Mouse (Mus musculus): ENCODE data around the gene Mecom. TPM values are rescaled to one million over a fixed set of nuclear protein-coding genes. Genes with fewer than 3 reads are reported as not detected.
A peak's percentile ranks its signal among the peaks of the same experiment; 100 is the strongest.

The Mecom gene
- polyA plus RNA-seq, 1 experiment from 2014 or later = 6.9 TPM

GRCm38 (mm10) chr3:30505741-30506251 is 42.0 kb downstream of the Mecom start:
- Histone ChIP-seq H3K9me3 (no peaks in the 10 kb centered on the region), H3K4me3 (no peak overlapping the region), H3K27me3 (peaks cover 44% of the 10 kb centered on the region), H3K9ac (no peak overlapping the region), H3K4me1 (replicated peaks) (peaks cover 29% of the 10 kb centered on the region), H3K36me3 (no peaks in the 10 kb centered on the region), H3K27ac (replicated peaks) (no peak overlapping the region), H3K4me2 (peak overlapping the region; percentile 19; the same call in 1 of the 2 replicates)
- WGBS = 15% methylated on average over 16 of the region's 16 CpGs
- ATAC-seq (ENCODE audit: low FRiP score, low read depth) = no peak

- no peak overlapping the region for H3K9ac ChIP-seq
- peaks cover 24% of the 10 kb centered on the region for H3K4me1 ChIP-seq (replicated peaks)
- ATAC-seq (ENCODE audit: low FRiP score, low read depth) = no peak
- WGBS = 50% methylated on average over 7 of the region's 7 CpGs
- no peak overlapping the region for H3K4me3 ChIP-seq
- no peak overlapping the region for H3K27ac ChIP-seq (replicated peaks)
- H3K36me3 ChIP-seq = no peaks in the 10 kb centered on the region
- no peaks in the 10 kb centered on the region for H3K9me3 ChIP-seq
- peaks cover 33% of the 10 kb centered on the region for H3K27me3 ChIP-seq
- no peak overlapping the region for H3K4me2 ChIP-seq
These were observed 43.2 kb downstream of the Mecom start for GRCm38 (mm10) chr3:30504561-30504960.

GRCm38 (mm10) chr3:30503821-30504220 is 44.0 kb downstream of the Mecom start:
- Histone ChIP-seq H3K27ac (replicated peaks) (no peak overlapping the region), H3K4me3 (no peak overlapping the region), H3K36me3 (no peaks in the 10 kb centered on the region), H3K4me2 (no peak overlapping the region), H3K9me3 (no peaks in the 10 kb centered on the region), H3K27me3 (peaks cover 27% of the 10 kb centered on the region), H3K9ac (no peak overlapping the region), H3K4me1 (replicated peaks) (peaks cover 18% of the 10 kb centered on the region)
- no peak for ATAC-seq (ENCODE audit: low FRiP score, low read depth)

- Histone ChIP-seq H3K9me3 (no peaks in the 10 kb centered on the region), H3K36me3 (no peaks in the 10 kb centered on the region), H3K27ac (replicated peaks) (no peak overlapping the region), H3K9ac (no peak overlapping the region), H3K4me3 (no peak overlapping the region), H3K4me1 (replicated peaks) (no peaks in the 10 kb centered on the region), H3K27me3 (no peaks in the 10 kb centered on the region), H3K4me2 (no peak overlapping the region)
- WGBS = 29% methylated on average over 9 of the region's 9 CpGs
- ATAC-seq (ENCODE audit: low FRiP score, low read depth) = no peak
These were observed 49.5 kb downstream of the Mecom start for GRCm38 (mm10) chr3:30498202-30498828.

- no peak overlapping the region for H3K4me2 ChIP-seq
- WGBS = 70% methylated on average over 2 of the region's 2 CpGs
- ATAC-seq (ENCODE audit: low FRiP score, low read depth) = no peak
- H3K9ac ChIP-seq = no peak overlapping the region
- H3K36me3 ChIP-seq = no peaks in the 10 kb centered on the region
- no peak overlapping the region for H3K27ac ChIP-seq (replicated peaks)
- H3K4me1 ChIP-seq (replicated peaks) = no peaks in the 10 kb centered on the region
- no peaks in the 10 kb centered on the region for H3K27me3 ChIP-seq
- no peaks in the 10 kb centered on the region for H3K9me3 ChIP-seq
- no peak overlapping the region for H3K4me3 ChIP-seq
These were observed 53.4 kb downstream of the Mecom start for GRCm38 (mm10) chr3:30494371-30494770.

- Histone ChIP-seq H3K27ac (replicated peaks) (no peak overlapping the region), H3K4me3 (no peak overlapping the region), H3K36me3 (no peaks in the 10 kb centered on the region), H3K27me3 (no peaks in the 10 kb centered on the region), H3K4me2 (no peak overlapping the region), H3K9me3 (no peaks in the 10 kb centered on the region), H3K4me1 (replicated peaks) (no peaks in the 10 kb centered on the region), H3K9ac (no peak overlapping the region)
- no peak for ATAC-seq (ENCODE audit: low FRiP score, low read depth)
- WGBS = 70% methylated on average over 4 of the region's 4 CpGs
These were observed 59.0 kb downstream of the Mecom start for GRCm38 (mm10) chr3:30488808-30489207.

GRCm38 (mm10) chr3:30486422-30486821 is 61.4 kb downstream of the Mecom start:
- Histone ChIP-seq H3K4me2 (no peak overlapping the region), H3K4me1 (replicated peaks) (no peaks in the 10 kb centered on the region), H3K36me3 (no peaks in the 10 kb centered on the region), H3K4me3 (no peak overlapping the region), H3K9me3 (no peaks in the 10 kb centered on the region), H3K27ac (replicated peaks) (no peak overlapping the region), H3K9ac (no peak overlapping the region), H3K27me3 (no peaks in the 10 kb centered on the region)
- no peak for ATAC-seq (ENCODE audit: low FRiP score, low read depth)
- 93% methylated on average over 4 of the region's 4 CpGs for WGBS

- Histone ChIP-seq H3K9me3 (no peaks in the 10 kb centered on the region), H3K4me1 (replicated peaks) (no peaks in the 10 kb centered on the region), H3K9ac (no peak overlapping the region), H3K4me3 (no peak overlapping the region), H3K4me2 (no peak overlapping the region), H3K27me3 (no peaks in the 10 kb centered on the region), H3K36me3 (no peaks in the 10 kb centered on the region), H3K27ac (replicated peaks) (no peak overlapping the region)
- ATAC-seq (ENCODE audit: low FRiP score, low read depth) = no peak
- 25% methylated on average over 5 of the region's 5 CpGs for WGBS
These were observed 64.7 kb downstream of the Mecom start for GRCm38 (mm10) chr3:30483006-30483684.

- no peak overlapping the region for H3K4me3 ChIP-seq
- no peaks in the 10 kb centered on the region for H3K9me3 ChIP-seq
- no peak overlapping the region for H3K4me2 ChIP-seq
- H3K9ac ChIP-seq = no peak overlapping the region
- 53% methylated on average over 10 of the region's 10 CpGs for WGBS
- no peaks in the 10 kb centered on the region for H3K27me3 ChIP-seq
- H3K4me1 ChIP-seq (replicated peaks) = no peaks in the 10 kb centered on the region
- H3K36me3 ChIP-seq = no peaks in the 10 kb centered on the region
- no peak for ATAC-seq (ENCODE audit: low FRiP score, low read depth)
- H3K27ac ChIP-seq (replicated peaks) = no peak overlapping the region
These were observed 66.1 kb downstream of the Mecom start for GRCm38 (mm10) chr3:30481682-30482081.

GRCm38 (mm10) chr3:30480551-30480950 is 67.3 kb downstream of the Mecom start:
- H3K27ac ChIP-seq (replicated peaks) = no peak overlapping the region
- no peaks in the 10 kb centered on the region for H3K27me3 ChIP-seq
- no peaks in the 10 kb centered on the region for H3K4me1 ChIP-seq (replicated peaks)
- H3K9ac ChIP-seq = no peak overlapping the region
- 79% methylated on average over 6 of the region's 6 CpGs for WGBS
- no peaks in the 10 kb centered on the region for H3K9me3 ChIP-seq
- no peak overlapping the region for H3K4me2 ChIP-seq
- H3K4me3 ChIP-seq = no peak overlapping the region
- no peaks in the 10 kb centered on the region for H3K36me3 ChIP-seq
- no peak for ATAC-seq (ENCODE audit: low FRiP score, low read depth)

GRCm38 (mm10) chr3:30478252-30478651 is 69.6 kb downstream of the Mecom start:
- Histone ChIP-seq H3K27ac (replicated peaks) (no peak overlapping the region), H3K4me1 (replicated peaks) (no peaks in the 10 kb centered on the region), H3K4me2 (no peak overlapping the region), H3K27me3 (0 out of 2 replicates have a peak, but pooled peaks cover 2% of the 10 kb centered on the region), H3K9me3 (no peaks in the 10 kb centered on the region), H3K36me3 (no peaks in the 10 kb centered on the region), H3K4me3 (no peak overlapping the region), H3K9ac (no peak overlapping the region)
- 59% methylated on average over 6 of the region's 6 CpGs for WGBS
- no peak for ATAC-seq (ENCODE audit: low FRiP score, low read depth)

GRCm38 (mm10) chr3:30477008-30477407 is 70.8 kb downstream of the Mecom start:
- Histone ChIP-seq H3K4me1 (replicated peaks) (no peaks in the 10 kb centered on the region), H3K27ac (replicated peaks) (no peak overlapping the region), H3K4me2 (no peak overlapping the region), H3K36me3 (no peaks in the 10 kb centered on the region), H3K9me3 (no peaks in the 10 kb centered on the region), H3K4me3 (no peak overlapping the region), H3K9ac (no peak overlapping the region), H3K27me3 (0 out of 2 replicates have a peak, but pooled peaks cover 2% of the 10 kb centered on the region)
- no peak for ATAC-seq (ENCODE audit: low FRiP score, low read depth)
- whole genome bisulfite sequencing = 61% methylated on average over 5 of the region's 5 CpGs

Data from hindbrain, embryonic 15.5 days (tissue).